Mouse (Mus musculus) lung, adult 18-20 months (tissue): ENCODE measurements around the gene Alox5ap.
A peak's percentile ranks its signal among the peaks of the same experiment; 100 is the strongest.

ENCODE experiments used
- DNase-seq, 2 experiments: peaks; one replicate each; pipeline ENCODE4 v3.0.0; 2022; ENCODE audit warnings: mixed read lengths in 2 of 2

Gene Alox5ap

DNA sequence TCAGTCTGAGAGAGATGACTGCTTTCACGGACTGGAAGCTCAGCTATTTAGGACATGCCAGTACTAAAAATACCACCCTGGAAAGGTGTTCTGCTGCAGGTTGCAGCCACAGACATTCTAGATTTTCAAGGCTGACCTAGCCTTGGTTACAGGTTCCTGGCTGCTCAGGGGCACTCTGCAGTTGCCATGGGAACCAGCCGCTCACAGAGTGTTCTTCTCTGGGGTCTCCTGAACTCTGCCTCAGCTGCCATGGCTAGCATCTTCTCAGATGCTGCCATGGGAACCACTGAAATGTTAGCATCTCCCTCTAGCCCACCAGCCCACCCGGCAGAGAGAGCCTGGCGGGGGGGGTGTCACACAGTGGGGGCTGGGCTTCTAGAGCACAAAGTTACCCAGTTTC, 52.4 kb downstream of the Alox5ap start:
- no peak for DNase-seq

- no peak for DNase-seq
Measured at GRCm38 (mm10) chr5:149319874-149320323, 55.3 kb downstream of the Alox5ap start.

- DNase-seq = peak; percentile 68 to 71
Measured at GRCm38 (mm10) chr5:149320534-149321482, 56.2 kb downstream of the Alox5ap start.

- DNase-seq = peak in 1 of 2 experiments; percentile 34
Measured at GRCm38 (mm10) chr5:149321909-149322841, 57.6 kb downstream of the Alox5ap start.

- no peak for DNase-seq
Measured at GRCm38 (mm10) chr5:149322938-149323553, 58.5 kb downstream of the Alox5ap start.

GRCm38 (mm10) chr5:149324739-149325138, 60.2 kb downstream of the Alox5ap start:
- DNase-seq = no peak

DNA sequence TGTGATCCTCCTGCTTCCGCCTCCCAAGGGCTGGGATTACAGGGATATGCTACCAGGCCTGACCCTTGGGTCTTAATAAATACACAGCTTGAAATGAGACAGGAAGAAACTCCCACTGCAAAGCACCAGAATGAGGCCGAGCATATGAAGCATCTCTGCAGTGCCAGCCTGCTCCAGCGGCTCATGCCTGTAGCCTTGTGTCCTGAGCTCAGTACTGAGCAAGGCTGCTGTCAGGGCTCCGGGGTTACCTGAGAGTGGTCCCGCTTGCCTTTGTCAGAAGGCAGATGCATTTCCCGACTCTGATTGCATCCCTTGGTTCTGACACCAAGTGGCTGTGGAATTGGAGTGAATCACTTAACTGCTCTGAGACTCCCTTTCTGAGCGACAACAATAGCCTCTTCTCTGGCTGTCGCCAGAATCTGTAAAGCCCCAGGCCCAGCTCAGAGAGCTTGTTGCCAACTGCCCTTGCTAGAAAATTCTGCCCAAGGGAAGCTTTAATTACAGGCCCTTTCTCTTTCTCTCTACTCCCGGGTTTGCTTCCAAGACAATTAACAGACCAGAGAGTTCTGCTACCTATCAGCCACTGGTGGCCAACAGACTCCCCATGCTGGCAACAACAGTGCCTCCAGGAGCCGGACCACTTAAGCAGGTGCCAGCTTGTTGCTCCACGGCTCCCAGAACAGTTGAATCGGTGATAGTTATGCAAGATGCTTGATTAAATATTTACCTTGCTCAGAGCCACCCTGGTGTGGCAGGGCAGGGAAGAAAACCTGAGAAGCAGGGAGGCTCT, 64.7 kb downstream of the Alox5ap start:
- DNase-seq = peak; percentile 67 to 78

- DNase-seq = no peak
Measured at GRCm38 (mm10) chr5:149330601-149331000, 66.0 kb downstream of the Alox5ap start.

GRCm38 (mm10) chr5:149331407-149332143, 67.0 kb downstream of the Alox5ap start:
- no peak for DNase-seq

- DNase-seq = no peak
Measured at GRCm38 (mm10) chr5:149332787-149333186, 68.2 kb downstream of the Alox5ap start.

DNA sequence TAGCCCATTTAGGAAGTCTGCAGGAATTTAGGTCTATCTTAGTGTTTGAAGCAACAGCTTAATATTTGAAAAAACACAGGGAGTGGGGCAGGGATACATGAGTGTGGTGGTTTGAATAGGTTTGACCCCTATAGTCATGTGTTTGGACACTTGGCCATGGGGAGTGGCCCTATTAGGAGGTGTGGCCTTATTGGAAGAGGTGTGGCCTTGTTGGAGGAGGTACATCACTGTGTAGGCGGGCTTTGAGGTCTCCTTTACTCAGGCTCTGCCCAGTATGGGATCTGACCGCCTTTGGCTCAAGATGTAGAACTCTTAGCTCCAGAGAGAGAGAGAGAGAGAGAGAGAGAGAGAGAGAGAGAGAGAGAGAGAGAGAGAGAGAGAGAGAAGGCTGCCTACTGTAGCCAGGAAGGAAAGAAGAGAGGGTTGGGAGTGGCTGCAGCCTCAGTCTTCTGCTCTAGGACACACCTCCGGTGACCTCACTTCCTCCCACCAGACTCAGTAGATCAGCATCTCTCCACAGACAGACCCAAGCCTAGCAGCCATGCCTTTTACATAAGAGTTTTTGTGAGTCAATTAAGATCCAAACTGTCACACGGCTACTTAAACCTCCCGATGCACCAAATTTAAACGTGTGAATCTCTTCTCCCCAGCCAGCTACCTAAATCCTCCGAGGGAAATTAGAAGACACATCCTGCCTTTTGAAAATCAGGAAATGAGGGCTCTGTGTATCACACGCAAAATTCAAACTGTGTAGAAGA, 69.6 kb downstream of the Alox5ap start:
- DNase-seq = no peak

GRCm38 (mm10) chr5:149335009-149335408, 70.4 kb downstream of the Alox5ap start:
- DNase-seq = no peak

DNA sequence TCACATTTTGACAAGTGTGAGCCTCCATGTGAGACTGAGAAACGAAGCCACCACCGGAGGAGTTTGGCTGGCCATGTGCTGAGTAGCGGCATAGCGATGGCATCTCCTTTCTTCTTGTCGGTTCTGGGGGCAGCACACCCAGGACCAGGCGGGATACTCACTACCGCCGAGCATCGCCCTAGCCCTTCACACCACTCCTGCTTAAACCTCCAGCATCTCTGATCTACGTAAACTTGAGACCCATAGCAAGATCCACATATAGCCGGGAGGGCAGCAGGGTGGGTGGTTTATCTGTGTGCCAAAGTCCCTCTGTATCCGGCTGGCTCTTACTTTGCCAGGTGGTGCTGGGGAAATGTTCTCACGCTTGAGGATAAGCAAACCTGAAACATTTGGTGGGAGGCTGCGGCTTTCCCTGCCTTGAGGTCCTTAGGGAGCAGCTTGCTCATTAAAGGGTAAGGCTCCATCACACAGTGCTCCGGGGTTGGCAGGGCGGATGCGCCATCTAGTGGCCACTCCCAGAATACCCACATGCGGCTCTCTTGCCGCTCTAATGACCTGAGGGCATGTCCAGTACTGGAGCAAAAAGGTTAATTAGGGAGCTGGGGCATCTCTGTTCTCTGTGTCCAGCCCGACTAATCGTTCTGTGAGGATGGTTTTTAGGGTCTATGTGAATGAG, 71.1 kb downstream of the Alox5ap start:
- DNase-seq = peak; percentile 74 to 80

DNA sequence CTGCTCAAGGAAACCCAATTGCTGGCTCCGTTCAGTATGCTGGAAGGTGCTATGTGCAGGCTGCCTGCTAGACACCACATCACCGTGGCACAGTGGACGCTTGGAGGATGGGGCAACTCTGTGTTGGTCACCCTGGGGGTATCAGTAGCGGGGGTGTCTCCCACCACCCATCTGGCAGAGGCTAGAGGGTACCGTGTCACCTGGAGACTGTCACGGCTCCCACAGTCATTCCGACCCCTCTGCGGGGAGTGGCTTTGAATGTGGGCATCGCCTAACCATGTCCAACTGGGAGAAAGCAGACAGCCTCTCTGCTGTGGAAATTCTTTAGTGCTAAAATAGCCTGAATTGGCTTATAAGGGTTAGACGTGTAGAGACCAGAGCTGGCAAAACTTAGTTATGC, 72.6 kb downstream of the Alox5ap start:
- no peak for DNase-seq
